Mouse (Mus musculus): ENCODE measurements around the gene P4ha2. TPM values are rescaled to one million over a fixed set of nuclear protein-coding genes. Genes with fewer than 3 reads are reported as not detected.

P4ha2 gene
- total RNA-seq, 2 experiments from 2014 or later = 27.2 to 46.2 TPM

GRCm38 (mm10) chr11:54157586-54157985, 57.7 kb downstream of the P4ha2 start:
- H3K4me3 ChIP-seq = no peak overlapping the region
- DNase-seq = no peak
- intact Hi-C loops (cut with DNase I) = no loop called here
- no peak for TF ChIP-seq CTCF (IDR thresholded peaks at IDR 0.05)
- no peak overlapping the region for H3K27ac ChIP-seq

DNA sequence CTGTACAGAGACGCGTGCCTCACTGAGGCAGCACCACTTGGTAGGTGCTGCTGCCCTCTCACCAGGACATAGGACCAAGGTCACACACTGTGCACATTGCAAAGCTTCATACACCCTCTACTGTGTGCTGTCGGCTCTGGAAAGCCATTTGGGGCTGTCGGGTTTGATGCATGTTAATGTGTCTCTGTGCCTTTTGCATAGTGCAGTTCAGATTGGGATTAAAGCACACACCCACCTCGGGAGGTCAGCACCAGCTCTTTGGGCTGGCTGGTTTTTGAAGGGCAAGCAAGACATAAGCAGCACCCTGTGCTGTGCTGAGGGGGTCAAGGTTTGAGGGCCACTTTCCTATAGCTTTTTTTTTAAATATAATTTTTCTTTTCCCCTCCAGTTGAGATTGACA, 60.5 kb downstream of the P4ha2 start:
- no peak overlapping the region for H3K4me3 ChIP-seq
- TF ChIP-seq CTCF (IDR thresholded peaks at IDR 0.05) = no peak
- DNase-seq = no peak
- no peak overlapping the region for H3K27ac ChIP-seq
- intact Hi-C loops (cut with DNase I) = no loop called here

GRCm38 (mm10) chr11:54160920-54161319, 61.0 kb downstream of the P4ha2 start:
- intact Hi-C loops (cut with DNase I) = no loop called here
- no peak for DNase-seq
- H3K27ac ChIP-seq = no peak overlapping the region
- H3K4me3 ChIP-seq = no peak overlapping the region
- no peak for TF ChIP-seq CTCF (IDR thresholded peaks at IDR 0.05)

GRCm38 (mm10) chr11:54161514-54161913, 61.6 kb downstream of the P4ha2 start:
- Histone ChIP-seq H3K4me3 (no peak overlapping the region), H3K27ac (no peak overlapping the region)
- intact Hi-C loops (cut with DNase I) = no loop called here
- TF ChIP-seq CTCF (IDR thresholded peaks at IDR 0.05) = no peak
- DNase-seq = no peak

DNA sequence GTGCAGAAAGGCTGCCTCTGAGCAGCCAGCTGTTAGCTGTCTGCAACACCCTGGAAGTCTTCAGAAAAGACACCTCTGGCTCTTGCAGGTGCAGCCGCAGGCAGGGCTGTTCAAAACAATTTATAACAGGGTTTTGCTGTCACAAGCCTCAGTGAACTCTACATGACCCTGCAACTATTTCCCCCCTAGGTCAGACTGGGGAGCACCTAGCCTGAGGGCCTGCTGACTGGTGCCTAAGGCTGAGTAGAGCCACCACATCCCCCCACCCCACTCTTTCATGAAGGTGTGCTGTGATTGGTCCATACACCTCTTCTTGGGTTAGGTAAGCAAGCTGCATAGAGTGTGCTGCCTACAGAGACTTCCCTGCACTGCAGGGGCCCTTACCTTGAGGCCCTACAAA, 63.1 kb downstream of the P4ha2 start:
- Histone ChIP-seq H3K27ac (no peak overlapping the region), H3K4me3 (no peak overlapping the region)
- DNase-seq = no peak
- intact Hi-C loops (cut with DNase I) = no loop called here
- TF ChIP-seq CTCF (IDR thresholded peaks at IDR 0.05) = no peak

GRCm38 (mm10) chr11:54169432-54170295, 69.8 kb downstream of the P4ha2 start:
- no peak overlapping the region for H3K27ac ChIP-seq
- intact Hi-C loops (cut with DNase I) = no loop called here
- no peak for DNase-seq
- H3K4me3 ChIP-seq = no peak overlapping the region
- TF ChIP-seq CTCF (IDR thresholded peaks at IDR 0.05) = no peak

- Histone ChIP-seq H3K27ac (no peak overlapping the region), H3K4me3 (no peak overlapping the region)
- intact Hi-C loops (cut with DNase I) = no loop called here
- TF ChIP-seq CTCF (IDR thresholded peaks at IDR 0.05) = no peak
- DNase-seq = no peak
Measured at GRCm38 (mm10) chr11:54171175-54171574, 71.3 kb downstream of the P4ha2 start.

DNA sequence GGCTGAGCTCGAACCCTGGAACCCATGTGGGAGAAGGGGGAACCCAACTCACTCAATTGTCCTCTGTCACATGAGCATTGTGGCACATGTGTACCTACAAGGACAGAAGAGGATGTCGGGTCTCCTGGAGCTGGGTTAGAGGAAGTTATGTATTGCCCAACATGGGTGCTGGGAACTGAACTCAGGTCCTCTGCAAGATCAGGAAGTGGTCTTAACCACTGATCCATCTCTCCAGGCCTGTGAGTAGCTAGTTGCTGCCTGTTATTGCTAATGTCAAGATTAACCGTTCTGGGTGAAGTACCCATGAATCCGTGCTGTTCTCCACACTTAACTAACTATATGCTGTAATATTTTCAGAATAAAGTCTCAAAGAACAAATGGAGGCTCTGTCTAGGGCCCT, 74.3 kb downstream of the P4ha2 start:
- H3K27ac ChIP-seq = no peak overlapping the region
- no peak for DNase-seq
- no peak for TF ChIP-seq CTCF (IDR thresholded peaks at IDR 0.05)
- no peak overlapping the region for H3K4me3 ChIP-seq
- intact Hi-C loops (cut with DNase I) = no loop called here

DNA sequence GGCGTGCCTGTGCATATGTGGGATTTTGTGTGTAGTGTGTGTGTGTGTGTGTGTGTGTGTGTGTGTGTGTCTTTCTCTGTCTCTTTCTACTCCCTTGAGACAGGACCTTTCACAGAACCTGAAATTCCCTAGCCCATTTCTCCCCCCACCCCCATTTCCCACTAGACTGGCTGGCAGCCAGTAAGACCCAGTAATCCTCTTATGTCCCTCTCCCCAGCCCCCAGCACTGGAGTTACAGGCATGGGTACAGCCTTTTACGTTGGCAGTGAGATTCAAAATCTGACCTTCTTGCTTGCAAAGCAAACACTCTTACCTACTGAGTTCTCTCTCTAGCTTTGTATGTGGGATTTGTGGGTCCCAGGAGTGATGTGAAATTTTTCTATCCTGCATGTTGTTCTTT, 75.0 kb downstream of the P4ha2 start:
- DNase-seq = no peak
- no peak for TF ChIP-seq CTCF (IDR thresholded peaks at IDR 0.05)
- Histone ChIP-seq H3K4me3 (no peak overlapping the region), H3K27ac (no peak overlapping the region)
- intact Hi-C loops (cut with DNase I) = no loop called here

Other genes starting within 250 kb of the P4ha2 start
- 1 to 10 TPM in 1 of 2 experiments, under 1 TPM in 1; 0.87 to 1.4 TPM for gene Gm12216, start 240.8 kb upstream of the P4ha2 start, total RNA-seq (2021)
- gene Slc22a5, start 208.4 kb upstream of the P4ha2 start, total RNA-seq (2021) = 10 to 100 TPM in 1 of 2 experiments, 1 to 10 TPM in 1; 7.6 to 11.0 TPM
- 1 to 10 TPM in 1 of 2 experiments, under 1 TPM in 1; 0.94 to 1.2 TPM for gene Slc22a21, start 119.8 kb upstream of the P4ha2 start, total RNA-seq (2021)
- gene Slc22a4, start 72.0 kb upstream of the P4ha2 start, total RNA-seq (2021) = 1 to 10 TPM; 1.9 to 2.6 TPM
- gene Pdlim4, start 31.1 kb upstream of the P4ha2 start, total RNA-seq (2021) = 1 to 10 TPM; 4.7 to 7.9 TPM
- not detected for gene Csf2, start 149.6 kb downstream of the P4ha2 start, total RNA-seq (2021)
- gene Il3, start 167.2 kb downstream of the P4ha2 start, total RNA-seq (2021) = not detected
- 10 to 100 TPM; 21.9 to 23.1 TPM for gene Acsl6, start 203.7 kb downstream of the P4ha2 start, total RNA-seq (2021)